Mouse (Mus musculus) spleen, adult 12 weeks (tissue): ENCODE data around the gene Gm17190.
"Not testable (repeated sequence)": the region's sequence is repeated elsewhere in the genome, so short reads cannot be mapped to it uniquely, and the experiment has no call there.

ENCODE experiments used
- DNase-seq: peaks from one replicate; pipeline ENCODE4 v3.0.0; 2022; ENCODE audit warnings: low spot score

Gene Gm17190

DNA sequence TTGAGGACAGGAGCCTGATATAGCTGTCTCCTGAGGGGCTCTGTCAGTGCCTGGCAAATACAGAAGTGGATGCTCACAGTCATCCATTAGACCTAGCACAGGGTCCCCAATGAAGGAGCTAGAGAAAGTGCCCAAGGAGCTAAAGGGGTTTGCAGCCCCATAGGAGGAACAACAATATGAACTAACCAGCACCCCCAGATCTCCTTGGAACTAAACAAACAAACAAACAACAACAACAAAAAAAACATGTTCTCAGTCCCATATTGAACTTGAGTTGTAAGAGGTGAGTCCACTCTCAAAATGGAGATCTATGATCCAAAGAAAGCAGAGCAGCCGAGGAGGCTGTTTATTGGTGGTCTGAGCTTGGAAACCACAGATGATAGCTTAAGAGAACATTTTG is at the start of gene Gm17190:
TSS of gene Gm17190 (plus strand) at position 301 of the 400 bp plus-strand sequence.
- not testable (repeated sequence) for DNase-seq

DNA sequence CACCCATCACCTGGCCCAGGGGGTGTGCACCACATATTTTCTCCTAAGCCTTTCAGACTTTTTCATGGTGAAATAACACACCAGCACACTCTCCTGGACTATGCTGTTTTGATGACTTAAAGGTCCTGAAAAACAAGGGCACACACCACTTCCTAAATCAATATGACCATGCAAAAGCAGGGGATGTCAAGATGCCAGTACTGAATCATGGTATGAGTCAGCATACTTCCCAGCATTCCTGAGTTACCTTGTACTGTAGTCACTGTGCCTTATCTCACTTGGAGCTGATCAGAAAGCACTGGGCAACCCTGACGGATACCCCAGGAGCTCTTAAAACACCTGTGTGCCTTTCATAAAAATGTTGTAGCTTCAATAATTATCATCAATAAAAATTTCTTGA is 42.3 kb upstream of the Gm17190 start:
- no peak for DNase-seq

DNA sequence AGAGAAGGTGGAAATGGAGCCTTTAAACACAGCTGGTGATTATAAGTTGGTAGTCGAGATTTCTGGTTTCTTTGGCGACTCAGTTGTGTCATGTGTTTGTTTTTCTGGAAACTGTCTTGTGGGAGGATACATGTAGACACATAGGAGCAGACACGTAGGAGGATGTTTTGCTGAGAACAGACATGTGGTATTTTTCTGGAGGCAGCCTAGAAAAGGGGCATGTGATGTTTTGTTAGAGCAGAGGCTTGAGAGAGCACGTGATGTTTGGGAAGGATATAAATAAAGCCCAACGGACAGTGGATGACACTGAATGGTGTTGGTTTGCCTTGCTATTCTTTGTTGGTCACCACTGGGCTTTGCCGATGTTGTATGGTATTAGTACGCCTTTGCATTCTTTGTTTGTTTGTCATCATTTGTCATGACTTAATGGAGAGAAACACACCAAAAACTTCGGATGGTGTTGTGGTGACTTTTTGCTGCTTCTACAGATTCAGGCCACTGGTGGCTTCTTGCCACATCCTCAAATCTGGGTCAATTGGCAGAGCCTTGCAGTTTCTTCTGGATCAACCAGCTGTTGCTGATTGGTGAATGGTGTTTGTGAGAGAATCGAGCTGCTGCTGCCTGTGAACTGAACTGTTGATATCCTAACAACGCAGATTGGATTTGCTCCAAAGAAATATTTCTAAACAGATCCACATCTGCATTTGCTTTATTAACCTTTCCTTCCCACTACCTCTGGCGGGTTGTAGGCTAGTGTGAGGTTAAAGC is 41.4 kb upstream of the Gm17190 start:
- DNase-seq = no peak

DNA sequence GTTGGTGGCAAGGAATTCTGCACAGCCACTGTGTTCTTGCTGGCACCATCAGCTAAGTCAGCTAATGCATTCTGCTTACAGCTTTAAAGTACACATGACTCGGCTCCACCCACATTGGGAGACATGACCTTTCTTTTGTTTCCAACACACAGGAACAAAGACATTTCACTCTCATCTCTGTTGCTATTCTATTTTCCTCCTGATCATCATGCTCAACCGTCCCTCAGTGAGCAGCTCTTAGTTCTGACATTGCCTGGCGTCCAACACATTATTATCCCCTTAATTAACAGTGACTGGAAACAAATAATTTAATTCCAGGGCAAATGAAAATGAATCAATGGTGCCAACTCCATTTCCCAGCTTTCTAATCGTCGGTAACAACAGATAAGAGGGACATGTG is 36.5 kb upstream of the Gm17190 start:
- DNase-seq = no peak

- DNase-seq = no peak
Measured at GRCm38 (mm10) chr13:96052755-96053154, 29.1 kb upstream of the Gm17190 start.

DNA sequence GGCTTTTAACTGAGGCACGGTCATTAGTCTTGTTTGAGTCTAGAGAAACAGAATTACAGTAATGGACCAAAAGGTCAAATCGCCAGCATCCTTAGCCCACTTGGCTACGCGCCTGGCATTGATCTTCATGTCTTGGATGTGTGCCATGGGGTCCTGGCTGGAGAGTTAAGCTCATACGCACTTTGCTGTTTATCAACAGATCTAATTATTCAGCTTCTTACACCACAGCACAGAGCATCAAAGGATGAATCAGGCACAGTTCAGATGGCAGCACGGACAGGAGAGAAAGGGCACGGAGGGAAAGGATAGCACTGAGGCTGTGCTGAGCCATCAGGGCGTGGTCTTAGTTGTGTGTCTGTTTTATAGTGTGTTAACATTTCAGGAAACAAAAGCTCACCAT is 8.3 kb upstream of the Gm17190 start:
- no peak for DNase-seq

DNA sequence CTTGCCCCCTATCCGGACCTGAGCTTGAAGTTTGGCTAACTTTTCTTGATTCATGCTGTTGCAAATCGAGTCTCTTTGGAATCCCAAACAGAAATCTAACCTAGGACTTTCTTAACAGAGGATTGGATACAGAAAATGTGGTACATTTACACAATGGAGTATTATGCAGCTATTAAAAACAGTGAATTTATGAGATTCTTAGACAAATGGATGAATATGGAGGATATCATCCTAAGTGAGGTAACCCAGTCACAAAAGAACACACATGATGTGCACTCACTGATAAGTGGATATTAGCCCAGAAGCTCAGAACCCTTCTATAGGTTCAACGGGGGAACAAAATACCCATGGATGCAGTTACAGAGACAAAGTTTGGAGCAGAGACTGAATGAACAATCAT is 578 bp upstream of the Gm17190 start, which contains the start of gene Gm20075:
TSS of gene Gm20075 (minus strand) at position 101 of the 400 bp plus-strand sequence.
- DNase-seq = not testable (repeated sequence)

GRCm38 (mm10) chr13:96085581-96086302 is 3.9 kb downstream of the Gm17190 start:
- DNase-seq = no peak

DNA sequence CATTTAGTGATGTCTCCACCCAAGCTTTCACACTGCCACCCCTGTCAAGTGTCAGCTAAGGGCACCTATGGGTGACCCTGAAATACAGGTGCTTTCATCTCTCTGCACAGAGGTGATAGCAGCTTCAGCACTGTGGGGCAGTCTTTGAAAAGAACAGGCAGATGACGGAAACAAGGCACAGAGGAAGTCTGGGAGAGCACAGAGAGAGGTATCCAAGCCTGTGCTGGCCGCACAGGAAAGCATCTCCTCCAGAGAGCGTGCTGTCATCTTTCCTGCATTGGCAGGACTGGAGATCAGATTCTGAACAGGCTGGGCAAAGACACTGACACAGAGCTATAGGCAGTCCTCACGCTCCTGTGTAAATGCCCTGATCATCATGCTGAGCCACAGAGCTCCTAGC is 9.1 kb downstream of the Gm17190 start:
- no peak for DNase-seq

DNA sequence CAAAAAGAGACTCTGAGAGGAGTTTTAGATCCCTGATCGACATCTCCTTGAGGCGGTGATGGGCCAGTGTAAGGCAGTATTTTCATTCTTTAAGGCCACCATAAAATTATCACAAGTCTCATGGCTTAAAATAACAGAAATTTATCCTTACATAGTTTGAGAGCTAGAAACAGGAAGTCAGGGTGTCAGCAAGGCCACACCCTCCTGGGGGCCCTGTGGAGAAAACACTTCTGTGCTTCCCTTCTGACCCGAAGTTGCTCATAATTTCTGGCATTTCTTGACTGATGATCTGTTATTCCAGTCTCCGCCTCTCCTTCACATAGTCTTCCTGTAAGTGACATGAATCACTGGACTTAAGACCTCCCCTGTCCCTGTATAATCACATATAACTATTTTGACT is 24.5 kb downstream of the Gm17190 start:
- DNase-seq = no peak

DNA sequence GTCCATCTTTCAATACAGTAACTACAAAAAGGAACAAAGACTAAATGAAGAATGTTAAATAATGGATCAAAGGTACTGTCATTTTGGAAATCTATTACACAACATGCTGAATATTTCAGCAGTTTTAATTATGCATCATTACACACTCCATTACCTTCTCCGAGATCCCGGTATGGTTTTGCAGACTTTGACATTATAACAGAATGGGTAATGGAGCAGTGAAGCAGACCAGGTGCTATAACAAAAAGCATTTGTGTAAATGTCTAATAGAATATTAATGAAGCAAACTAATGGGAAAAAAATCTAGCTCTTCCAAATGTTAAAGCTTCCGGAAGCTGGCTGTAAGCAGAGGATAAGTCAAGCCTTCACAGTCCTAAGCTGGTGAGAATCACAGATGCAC is 28.9 kb downstream of the Gm17190 start:
- no peak for DNase-seq

GRCm38 (mm10) chr13:96112711-96113110 is 30.9 kb downstream of the Gm17190 start:
- no peak for DNase-seq

- DNase-seq = no peak
Measured at GRCm38 (mm10) chr13:96125011-96125410, 43.2 kb downstream of the Gm17190 start.

DNA sequence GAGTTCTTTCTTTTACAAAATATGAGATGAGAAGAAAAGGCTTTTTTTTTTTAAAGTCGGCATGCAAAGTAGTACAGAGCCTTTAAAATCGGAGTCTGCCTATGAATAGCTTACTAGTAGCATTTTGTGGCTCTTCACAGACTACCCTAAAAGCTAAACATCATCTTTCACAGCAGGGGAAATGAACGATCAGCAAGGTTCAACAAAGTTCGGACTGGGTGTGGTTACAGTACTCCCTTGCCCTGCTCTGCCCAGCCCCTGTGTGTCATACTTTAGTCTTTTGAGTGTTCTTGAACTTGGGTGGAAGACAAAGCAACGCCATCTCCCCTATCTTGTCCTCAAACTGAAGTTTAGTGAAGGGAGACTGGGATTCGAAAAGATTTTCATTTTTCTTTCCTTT is 44.8 kb downstream of the Gm17190 start:
- no peak for DNase-seq

DNA sequence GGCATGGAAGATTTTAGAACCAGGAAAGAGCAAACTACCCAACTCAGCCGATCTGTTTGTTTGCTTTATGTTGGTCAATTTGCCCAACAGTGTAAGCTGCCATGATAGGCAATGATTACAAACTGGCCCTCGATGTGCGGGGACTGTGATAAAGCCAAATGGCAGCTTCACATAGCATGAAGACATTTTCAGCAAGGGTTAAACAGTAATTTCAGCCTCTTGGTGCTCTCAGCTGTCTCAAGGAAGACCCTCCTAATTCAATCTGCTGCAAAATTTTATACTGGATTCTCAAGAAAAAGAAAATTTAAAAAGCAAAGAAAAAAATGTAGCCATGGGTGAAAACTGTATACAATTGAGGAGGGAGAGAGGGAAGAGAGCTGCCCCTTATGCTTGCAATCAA is 47.2 kb downstream of the Gm17190 start:
- DNase-seq = no peak

- no peak for DNase-seq
Measured at GRCm38 (mm10) chr13:96131050-96131449, 49.2 kb downstream of the Gm17190 start.

DNA sequence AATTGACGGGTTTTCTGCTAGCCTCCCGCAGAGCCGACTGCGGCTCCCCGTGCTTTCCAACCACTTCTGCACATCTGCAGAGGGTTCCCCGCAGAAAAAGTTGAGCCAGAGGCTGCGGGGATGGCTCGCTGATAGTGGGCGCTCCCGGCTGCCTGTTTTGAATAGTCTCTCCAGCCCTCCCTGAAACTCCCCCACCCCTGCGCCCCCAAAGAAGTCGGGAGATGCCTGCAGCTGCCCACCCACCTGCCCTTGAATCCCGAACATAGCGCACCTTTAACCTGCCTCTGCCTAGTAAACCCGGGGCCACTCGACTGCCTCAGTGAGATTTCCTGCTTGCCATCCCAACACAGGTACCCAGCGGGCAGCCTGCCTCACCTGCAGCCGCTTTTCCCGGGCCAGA is 50.1 kb downstream of the Gm17190 start:
- DNase-seq = no peak

- DNase-seq = no peak
Measured at GRCm38 (mm10) chr13:96132401-96132816, 50.6 kb downstream of the Gm17190 start, which contains the start of gene Sv2c. TSS of gene Sv2c (minus strand) at chr13:96132577.
